Comparison of ENCODE assay signal across 9 mouse cellular contexts in the genomic region with DNA sequence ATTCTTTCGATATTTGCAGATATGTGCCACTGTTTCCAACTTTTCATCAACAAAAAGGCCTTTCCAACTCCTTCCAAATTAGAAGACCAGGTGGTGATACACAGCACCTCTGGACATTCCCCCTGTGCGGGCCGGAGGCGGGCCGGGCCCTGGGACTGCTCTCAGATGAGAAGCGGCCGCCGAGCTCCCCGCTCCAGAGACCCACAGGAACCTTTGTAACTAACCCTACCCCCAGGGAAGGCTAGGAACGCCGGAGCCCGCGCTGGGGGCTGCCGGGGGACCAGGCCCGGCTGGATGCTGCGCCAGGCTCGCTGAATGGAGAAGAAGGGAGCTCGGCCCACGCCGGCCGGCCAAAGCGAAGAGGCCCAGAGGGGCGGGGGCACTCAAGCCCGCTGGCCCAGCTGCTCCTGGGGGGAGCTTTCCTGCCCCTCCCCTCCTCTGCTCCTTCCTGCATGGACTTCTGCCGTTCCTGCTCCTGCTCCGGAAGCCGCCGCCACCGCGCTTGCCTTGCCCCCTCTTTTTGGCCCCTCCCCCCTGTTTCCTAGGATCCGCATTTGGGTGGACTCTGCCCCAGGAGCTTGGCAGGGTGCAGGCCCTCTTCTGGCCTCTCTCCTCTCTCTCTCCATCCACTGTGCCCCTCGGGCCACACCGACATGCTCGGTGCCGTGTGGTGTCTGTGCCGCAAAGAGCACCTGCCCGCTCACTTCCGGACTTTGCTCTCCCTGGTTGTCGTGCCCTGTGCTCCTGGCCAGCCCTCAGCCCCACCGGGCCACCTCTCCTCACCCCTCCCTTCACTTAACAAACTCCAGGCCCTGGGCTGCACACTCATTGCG. TPM values are rescaled to one million over a fixed set of nuclear protein-coding genes. Genes with fewer than 3 reads are reported as not detected.
DNase-seq lines count a peak whose midpoint lies in the region; ATAC-seq and TF ChIP-seq lines count a peak whose summit lies in the region.
"Had no signal": no experiment of that assay in that cellular context is flagged by ENCODE, and none has a peak within 500 bp of the region (broad histone marks: within the 10 kb centered on the region; RNA-seq: fewer than 3 reads in every experiment).

No protein-coding gene starts in this region.

- peaks cover 49% of the 10 kb centered on the region for H3K4me1 ChIP-seq in neural tube, embryonic 12.5 days
- H3K4me1 ChIP-seq in intestine, embryonic 16.5 days (ENCODE audit: control insufficient read depth, insufficient read depth, low read length) = peaks cover 14% of the 10 kb centered on the region
- no peaks in the 10 kb centered on the region for H3K4me1 ChIP-seq in thymus, adult 2 months (replicated peaks; ENCODE audit: control insufficient read depth, insufficient read depth, low read length)

- ATAC-seq in neural tube, embryonic 12.5 days (ENCODE audit: low FRiP score, low read depth) = no peak
- ATAC-seq in intestine, embryonic 16.5 days = peak; percentile 81
- no peak for ATAC-seq in inflammation-experienced regulatory T-cells, adult 6 months

- no peak for TF ChIP-seq CTCF in thymus, adult 2 months (IDR thresholded peaks at IDR 0.05; ENCODE audit: borderline replicate concordance, control insufficient read depth, extremely low read depth, insufficient read depth, low read length, poor library complexity)

- no peak overlapping the region for H3K4me3 ChIP-seq in neural tube, embryonic 12.5 days
- peak overlapping the region; percentile 8; the same call in 1 of the 2 replicates for H3K4me3 ChIP-seq in intestine, embryonic 16.5 days (ENCODE audit: low read length)
- no peak overlapping the region for H3K4me3 ChIP-seq in thymus, adult 2 months (ENCODE audit: control insufficient read depth, insufficient read depth, low read length)
- H3K4me3 ChIP-seq: myocyte had no signal

- H3K36me3 ChIP-seq in neural tube, embryonic 12.5 days = peaks cover 70% of the 10 kb centered on the region
- H3K36me3 ChIP-seq in intestine, embryonic 16.5 days (ENCODE audit: control insufficient read depth, insufficient read depth, low read length) = peaks cover 16% of the 10 kb centered on the region
- peaks cover 19% of the 10 kb centered on the region for H3K36me3 ChIP-seq in thymus, adult 2 months (ENCODE audit: control insufficient read depth, insufficient read depth, low read length)

- H3K27me3 ChIP-seq in neural tube, embryonic 12.5 days (replicated peaks) = peaks cover 5% of the 10 kb centered on the region; the same call in 1 of the 2 replicates
- no peaks in the 10 kb centered on the region for H3K27me3 ChIP-seq in intestine, embryonic 16.5 days (replicated peaks; ENCODE audit: control insufficient read depth, insufficient read depth, low read length)
- no peaks in the 10 kb centered on the region for H3K27me3 ChIP-seq in thymus, adult 2 months (ENCODE audit: control insufficient read depth, insufficient read depth, low read length)

- H3K9me3 ChIP-seq in neural tube, embryonic 12.5 days = no peaks in the 10 kb centered on the region
- no peaks in the 10 kb centered on the region for H3K9me3 ChIP-seq in intestine, embryonic 16.5 days (ENCODE audit: control insufficient read depth, low read length)

- 52% methylated on average over 41 of the region's 41 CpGs for WGBS in neural tube, embryonic 12.5 days
- WGBS in intestine, embryonic 16.5 days = 44% methylated on average over 41 of the region's 41 CpGs
- WGBS in thymus, adult 2 months = 97% methylated on average over 41 of the region's 41 CpGs

- H3K4me2 ChIP-seq in neural tube, embryonic 12.5 days (replicated peaks) = no peak overlapping the region
- peak overlapping the region; percentile 23 for H3K4me2 ChIP-seq in intestine, embryonic 16.5 days (ENCODE audit: low read depth, low read length)

- intact Hi-C loops in heart, postnatal 10 days (cut with DNase I) = loop anchor here (1.0 to 10.0 kb wide), 2 partner anchors 48 to 218 kb away; no protein-coding TSS in a partner anchor

- TF ChIP-seq POLR2A in thymus, adult 2 months (IDR thresholded peaks at IDR 0.05; ENCODE audit: control insufficient read depth, extremely low read depth, insufficient read depth, low read length, poor library complexity) = no peak

- H3K9ac ChIP-seq in neural tube, embryonic 12.5 days = 0 out of 2 replicates have a peak overlapping the region, but pooled peaks have one; percentile 35
- H3K9ac ChIP-seq in intestine, embryonic 16.5 days (ENCODE audit: low read depth, low read length) = peak overlapping the region; percentile 52

- no peak overlapping the region for H3K27ac ChIP-seq in neural tube, embryonic 12.5 days
- H3K27ac ChIP-seq in intestine, embryonic 16.5 days (ENCODE audit: low read length) = peak overlapping the region; percentile 74
- H3K27ac ChIP-seq in thymus, adult 2 months (ENCODE audit: control insufficient read depth, insufficient read depth, low read length) = no peak overlapping the region

- DNase-seq in neural tube, embryonic 10.5 days (ENCODE audit: extremely low spot score, low spot score) = no peak
- peak; percentile 54 for DNase-seq in liver
- no peak for DNase-seq in spleen, postnatal 4 days (ENCODE audit: low spot score in 2 of 2)
- no peak for DNase-seq in heart, postnatal 10 days
- no peak for DNase-seq in thymus, adult 2 months

RNA-seq across cellular contexts. Expression of a gene that starts 30.5 kb away (rescaled TPM):
- polyA plus RNA-seq in neural tube, embryonic 12.5 days (2016; fragmentation: Nextera tagmentation; extraction: Ambion mirVana) = 109 and 113 TPM in 2 replicates
- polyA plus RNA-seq in intestine, embryonic 16.5 days (2015; fragmentation: Nextera tagmentation; extraction: Ambion mirVana) = 10.2 and 10.7 TPM in 2 replicates
- polyA plus RNA-seq in inflammation-experienced regulatory T-cells, adult 6 months (2017; shearing (Covaris generic)) = 1 to 10 TPM; 5.4 to 9.7 (median 7.5) TPM
- total RNA-seq in heart, postnatal 10 days (2021) = 10 to 100 TPM; 83.1 to 84.8 TPM
- 111 and 117 TPM in 2 replicates for polyA plus RNA-seq in thymus, adult 2 months (2012; rRNA removed)

RNA-seq across cellular contexts. Expression of a gene that starts 34.8 kb away (rescaled TPM):
- polyA plus RNA-seq in neural tube, embryonic 12.5 days (2016; fragmentation: Nextera tagmentation; extraction: Ambion mirVana) = 35.3 and 40.0 TPM in 2 replicates
- polyA plus RNA-seq in intestine, embryonic 16.5 days (2015; fragmentation: Nextera tagmentation; extraction: Ambion mirVana) = 28.5 and 28.7 TPM in 2 replicates
- polyA plus RNA-seq in inflammation-experienced regulatory T-cells, adult 6 months (2017; shearing (Covaris generic)) = 10 to 100 TPM; 50.9 to 68.9 (median 59.0) TPM
- 10 to 100 TPM in 1 of 2 experiments, 1 to 10 TPM in 1; 9.6 to 10.7 TPM for total RNA-seq in heart, postnatal 10 days (2021)
- 122 and 136 TPM in 2 replicates for polyA plus RNA-seq in thymus, adult 2 months (2012; rRNA removed)

RNA-seq across cellular contexts. Expression of a gene that starts 37.4 kb away (rescaled TPM):
- 114 TPM in 2 replicates for polyA plus RNA-seq in neural tube, embryonic 12.5 days (2016; fragmentation: Nextera tagmentation; extraction: Ambion mirVana)
- 113 and 117 TPM in 2 replicates for polyA plus RNA-seq in intestine, embryonic 16.5 days (2015; fragmentation: Nextera tagmentation; extraction: Ambion mirVana)
- polyA plus RNA-seq in inflammation-experienced regulatory T-cells, adult 6 months (2017; shearing (Covaris generic)) = 10 to 100 TPM; 32.1 to 63.3 (median 63.0) TPM
- 100 to 1,000 TPM; 207 to 209 TPM for total RNA-seq in heart, postnatal 10 days (2021)
- polyA plus RNA-seq in thymus, adult 2 months (2012; rRNA removed) = 424 and 481 TPM in 2 replicates

RNA-seq across cellular contexts. Expression of a gene that starts 44.5 kb away (rescaled TPM):
- 11.0 and 12.0 TPM in 2 replicates for polyA plus RNA-seq in neural tube, embryonic 12.5 days (2016; fragmentation: Nextera tagmentation; extraction: Ambion mirVana)
- 0.04 TPM in 1 of 2 replicates, not detected in the other for polyA plus RNA-seq in intestine, embryonic 16.5 days (2015; fragmentation: Nextera tagmentation; extraction: Ambion mirVana)
- under 1 TPM in 1 of 3 experiments, not detected in 2; 0.16 TPM for polyA plus RNA-seq in inflammation-experienced regulatory T-cells, adult 6 months (2017; shearing (Covaris generic))
- under 1 TPM in 1 of 2 experiments, not detected in 1; 0.10 TPM for total RNA-seq in heart, postnatal 10 days (2021)
- polyA plus RNA-seq in thymus, adult 2 months (2012; rRNA removed) = 0.05 TPM in 2 replicates

RNA-seq across cellular contexts. Expression of a gene that starts 58.3 kb away (rescaled TPM):
- polyA plus RNA-seq in neural tube, embryonic 12.5 days (2016; fragmentation: Nextera tagmentation; extraction: Ambion mirVana) = 0.37 and 0.82 TPM in 2 replicates
- 0.16 and 0.29 TPM in 2 replicates for polyA plus RNA-seq in intestine, embryonic 16.5 days (2015; fragmentation: Nextera tagmentation; extraction: Ambion mirVana)
- not detected for polyA plus RNA-seq in inflammation-experienced regulatory T-cells, adult 6 months (2017; shearing (Covaris generic))
- total RNA-seq in heart, postnatal 10 days (2021) = 10 to 100 TPM; 41.9 to 47.0 TPM
- 0.38 and 9.5 TPM in 2 replicates for polyA plus RNA-seq in thymus, adult 2 months (2012; rRNA removed)
